Mouse (Mus musculus) cerebellum, postnatal 36 days (tissue): Measurements from ENCODE around the gene Cacna1e.

Experiments used
- DNase-seq, 2 experiments: peaks; one replicate each; pipeline ENCODE4 v3.0.0; 2021 to 2022; ENCODE audit warnings: mixed read lengths in 2 of 2

The Cacna1e gene

DNA sequence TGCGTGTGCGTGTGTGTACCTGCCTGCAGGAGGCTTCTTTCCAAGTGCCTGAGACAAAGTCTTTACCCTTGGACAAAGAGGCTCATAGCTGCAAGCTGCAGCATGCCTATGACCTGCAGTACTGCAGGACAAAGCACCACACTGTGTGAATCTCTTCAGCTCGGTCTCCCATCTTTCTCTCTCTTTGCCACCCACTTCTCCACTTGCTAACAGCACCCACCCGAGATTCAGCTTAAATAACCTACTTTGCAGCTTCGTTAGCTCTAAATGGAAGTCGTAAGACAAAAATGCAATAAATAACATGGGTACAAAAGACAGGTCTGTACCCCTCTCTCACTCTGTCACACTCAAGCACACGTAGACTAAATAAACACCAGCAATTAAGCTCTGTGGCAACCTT lies 268.5 kb downstream of the Cacna1e start:
- DNase-seq = no peak

- no peak for DNase-seq
Observed at GRCm38 (mm10) chr1:154608516-154608915, 275.8 kb downstream of the Cacna1e start.

DNA sequence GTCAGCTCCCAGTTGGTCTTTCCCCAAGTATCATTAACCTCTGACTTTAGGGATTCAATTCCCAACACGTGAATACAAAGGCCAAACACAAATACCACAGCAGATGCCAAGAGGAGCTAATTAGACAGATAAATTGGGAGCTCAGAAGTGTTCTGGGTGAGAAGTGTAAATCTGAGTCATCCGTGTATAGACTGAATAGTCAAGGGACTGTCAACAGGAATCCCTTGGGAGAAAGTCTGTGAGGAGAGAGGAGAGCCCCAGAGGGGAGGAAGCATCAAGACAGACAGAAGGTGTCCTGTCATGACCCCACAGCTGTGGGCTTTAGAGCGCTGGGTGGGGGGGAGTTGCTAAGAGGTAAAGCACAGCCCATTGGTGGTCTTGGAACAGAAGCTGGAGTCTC lies 276.9 kb downstream of the Cacna1e start:
- DNase-seq = no peak

DNA sequence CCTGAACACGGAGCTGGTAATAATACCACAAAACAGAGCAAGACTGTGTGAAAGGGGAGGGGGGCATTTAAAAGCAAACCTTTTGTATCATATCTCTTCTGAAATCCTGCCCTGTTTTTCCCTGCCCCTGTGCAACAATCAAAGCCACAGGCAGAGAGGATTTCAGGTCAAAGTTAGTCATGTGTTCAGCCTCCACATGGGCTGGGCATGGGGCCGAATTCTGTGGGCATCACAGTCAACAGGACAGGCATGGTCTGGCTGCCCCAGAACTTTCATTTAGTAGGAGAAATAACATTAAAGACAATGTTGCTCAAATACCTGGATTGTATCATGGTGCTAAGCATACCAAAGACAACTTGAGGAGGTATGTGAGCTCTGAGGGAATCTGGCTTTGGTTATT lies 278.7 kb downstream of the Cacna1e start:
- DNase-seq = peak; percentile 62 to 66

DNA sequence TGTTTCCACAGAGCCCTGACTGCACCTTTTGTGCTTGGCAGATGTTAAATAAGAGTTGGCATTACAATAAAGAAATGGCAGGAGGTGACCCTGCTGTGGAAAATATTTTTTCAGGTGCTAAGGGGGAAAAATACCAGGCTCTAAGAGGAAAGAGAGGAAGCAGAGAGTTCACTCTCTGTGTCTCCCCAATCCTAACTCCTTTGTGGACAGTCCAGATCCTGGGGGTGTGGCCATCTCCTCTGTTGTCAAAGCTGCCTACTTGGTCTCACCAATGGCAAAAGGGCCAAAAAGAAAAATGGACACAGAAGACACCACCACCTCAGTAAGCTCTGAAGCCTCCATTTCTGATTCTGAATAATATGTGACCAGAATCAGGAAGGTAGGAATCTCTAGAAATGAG lies 280.5 kb downstream of the Cacna1e start:
- DNase-seq = no peak

GRCm38 (mm10) chr1:154602531-154602930 lies 281.8 kb downstream of the Cacna1e start:
- DNase-seq = no peak

DNA sequence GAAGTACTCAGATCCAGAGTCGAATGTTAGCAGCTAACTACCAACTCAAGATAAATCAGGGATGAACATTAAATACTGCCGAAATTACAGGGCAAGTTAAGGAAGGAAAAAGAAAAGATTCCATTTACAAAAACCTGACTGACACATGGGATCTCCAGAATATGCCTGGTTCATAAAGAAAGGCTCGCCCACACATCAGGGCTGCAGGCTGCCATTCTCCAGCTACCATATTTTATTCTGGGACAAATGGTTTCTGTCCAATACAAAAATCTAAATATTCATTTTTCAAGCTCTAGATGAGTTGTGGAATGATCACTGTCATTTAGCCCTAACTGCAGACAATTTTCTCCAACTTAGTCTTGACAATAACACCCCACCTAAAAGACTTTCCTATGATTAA lies 301.8 kb downstream of the Cacna1e start:
- no peak for DNase-seq

DNA sequence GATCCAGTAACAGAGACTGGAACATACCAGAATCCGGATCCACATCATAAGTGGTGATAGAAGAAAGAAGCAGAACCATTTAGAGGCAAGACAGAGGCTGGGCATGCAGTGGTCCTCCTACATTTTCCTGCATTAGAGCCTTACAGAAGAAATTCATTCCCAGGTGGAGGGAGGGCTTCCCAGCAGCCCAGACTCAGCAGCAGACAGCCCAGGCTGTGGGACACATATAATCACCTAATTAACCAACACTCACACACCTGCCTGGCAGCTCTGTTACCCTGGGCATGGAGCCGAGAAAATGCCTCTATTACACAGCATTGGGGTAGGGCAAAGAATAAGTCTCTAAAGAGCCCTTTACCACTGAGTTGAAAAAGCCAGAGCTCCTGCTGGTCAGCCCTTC lies 304.4 kb downstream of the Cacna1e start:
- DNase-seq = no peak

GRCm38 (mm10) chr1:154578748-154579147 lies 305.6 kb downstream of the Cacna1e start:
- no peak for DNase-seq

GRCm38 (mm10) chr1:154576418-154576817 lies 307.9 kb downstream of the Cacna1e start:
- DNase-seq = no peak

DNA sequence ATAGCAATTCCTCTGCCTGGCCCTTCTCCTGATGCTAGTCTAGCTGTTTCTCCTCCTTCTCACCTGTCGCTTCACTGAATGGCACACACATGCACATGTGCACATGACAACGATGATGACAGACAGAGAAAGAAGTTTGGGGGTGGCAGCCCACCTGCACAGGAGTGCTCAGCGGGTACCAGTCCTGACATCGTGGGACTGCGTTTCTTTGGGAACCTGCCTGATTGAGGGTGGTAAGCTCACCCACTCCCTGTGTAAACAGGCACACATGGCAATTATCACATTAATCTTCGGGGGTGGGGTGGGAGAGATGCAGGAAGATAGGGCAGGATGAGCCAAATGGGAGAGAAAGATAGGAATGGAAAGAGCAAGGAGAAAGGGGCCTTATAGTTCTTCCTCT lies 318.3 kb downstream of the Cacna1e start:
- DNase-seq = no peak

- DNase-seq = no peak
Observed at GRCm38 (mm10) chr1:154555811-154556210, 328.5 kb downstream of the Cacna1e start.

GRCm38 (mm10) chr1:154553132-154553531 lies 331.2 kb downstream of the Cacna1e start:
- no peak for DNase-seq

DNA sequence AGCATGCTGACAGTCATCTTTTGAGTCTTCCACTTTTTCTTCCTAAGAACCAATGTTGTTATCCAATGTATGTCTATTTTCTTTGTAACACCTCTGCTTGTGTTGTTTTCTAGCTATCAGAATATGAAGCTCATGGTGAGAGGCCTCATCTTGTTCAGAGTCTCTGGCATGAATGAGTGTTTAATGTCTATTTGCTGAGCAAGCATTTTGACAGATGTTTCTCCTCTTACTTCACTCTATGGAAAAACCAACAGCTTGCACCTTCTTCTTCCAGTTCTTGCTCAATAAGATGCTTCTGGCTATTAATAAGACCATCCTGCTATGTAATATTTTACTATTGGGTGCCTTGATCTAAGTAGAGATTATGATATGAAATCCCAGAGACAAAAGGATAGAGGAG lies 346.9 kb downstream of the Cacna1e start:
- DNase-seq = no peak

GRCm38 (mm10) chr1:154536763-154537162 lies 347.5 kb downstream of the Cacna1e start:
- no peak for DNase-seq

DNA sequence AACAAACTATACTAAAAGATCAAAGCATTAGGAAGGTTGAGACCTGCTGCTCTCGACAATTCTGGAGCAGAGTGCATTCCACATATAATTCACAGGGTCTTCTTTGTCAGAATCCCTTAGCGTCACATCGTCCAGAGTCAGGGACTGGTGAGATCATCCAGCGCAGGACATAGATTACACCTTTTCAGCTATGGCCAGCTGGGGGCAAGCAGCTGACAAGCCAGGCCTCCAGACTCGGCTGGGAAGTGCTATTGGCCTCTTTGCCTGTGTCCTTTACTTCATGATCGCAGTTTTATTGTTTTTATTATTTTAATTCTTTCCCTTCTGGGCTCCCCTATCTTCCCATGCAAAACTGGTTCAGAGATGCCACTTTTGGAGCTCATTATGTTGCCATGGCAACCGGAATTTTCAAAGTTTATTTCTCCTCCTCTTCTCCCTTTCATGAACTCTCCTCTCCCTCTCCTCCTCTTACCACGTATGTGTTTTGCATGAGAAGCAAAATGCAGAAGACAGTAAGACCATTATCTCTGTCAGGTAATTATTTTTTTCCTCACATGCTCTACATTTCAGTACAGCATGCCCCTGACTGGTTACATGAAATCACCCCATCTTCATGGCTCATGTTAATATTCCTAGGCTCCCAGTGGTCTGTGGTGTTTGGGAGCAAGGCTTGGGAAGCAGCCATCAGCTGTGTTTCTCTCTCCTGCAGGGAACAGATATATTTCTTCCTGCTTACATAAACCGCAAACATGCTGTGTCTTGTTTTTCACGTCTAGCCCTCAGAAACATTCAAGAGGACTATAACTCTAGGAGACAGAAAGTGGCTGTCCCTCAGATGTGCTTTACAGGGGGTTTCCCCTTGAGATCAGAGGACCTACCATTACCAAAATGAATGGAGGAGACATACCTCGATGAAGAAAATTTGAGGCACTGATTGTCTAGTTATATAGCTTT lies 351.0 kb downstream of the Cacna1e start:
- DNase-seq = no peak

DNA sequence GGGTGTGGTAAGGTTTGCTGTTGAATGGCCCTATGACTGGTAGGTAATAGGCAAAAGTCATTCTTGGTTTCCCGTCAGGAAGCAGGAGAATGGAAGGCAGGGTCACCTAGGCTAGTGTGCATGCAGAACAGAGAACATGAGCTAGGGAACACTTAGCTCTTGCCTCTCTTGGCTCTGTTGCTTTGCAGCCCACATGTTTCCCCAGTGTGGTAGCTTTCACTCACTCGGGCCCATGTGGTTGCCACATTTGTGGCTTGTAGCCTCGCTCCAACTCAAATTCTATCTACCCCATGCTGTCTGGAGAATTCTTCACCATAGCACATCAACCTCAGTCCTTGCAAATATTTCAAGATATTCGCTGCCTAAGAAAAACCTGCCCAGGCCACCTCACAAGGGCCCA lies 354.6 kb downstream of the Cacna1e start:
- DNase-seq = no peak

DNA sequence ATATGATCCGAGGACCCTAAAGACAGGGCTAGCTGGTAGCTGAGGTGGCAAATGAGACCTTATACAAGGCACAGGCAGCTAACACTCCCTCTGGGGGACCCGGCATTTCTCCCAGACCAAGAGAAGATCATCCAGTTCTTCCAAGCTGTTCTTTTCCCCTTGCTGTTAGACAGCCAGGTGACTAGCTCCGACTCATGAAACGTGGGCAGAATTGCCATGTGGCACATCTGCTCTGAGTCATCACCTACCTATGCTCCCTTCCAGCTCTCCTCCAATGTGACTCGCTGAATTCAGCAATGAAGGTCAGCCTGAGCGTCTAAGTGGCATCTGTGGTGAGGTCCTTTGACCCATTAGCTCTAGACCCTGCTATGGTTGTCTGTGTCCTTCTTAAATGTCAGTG lies 355.5 kb downstream of the Cacna1e start:
- DNase-seq = no peak

DNA sequence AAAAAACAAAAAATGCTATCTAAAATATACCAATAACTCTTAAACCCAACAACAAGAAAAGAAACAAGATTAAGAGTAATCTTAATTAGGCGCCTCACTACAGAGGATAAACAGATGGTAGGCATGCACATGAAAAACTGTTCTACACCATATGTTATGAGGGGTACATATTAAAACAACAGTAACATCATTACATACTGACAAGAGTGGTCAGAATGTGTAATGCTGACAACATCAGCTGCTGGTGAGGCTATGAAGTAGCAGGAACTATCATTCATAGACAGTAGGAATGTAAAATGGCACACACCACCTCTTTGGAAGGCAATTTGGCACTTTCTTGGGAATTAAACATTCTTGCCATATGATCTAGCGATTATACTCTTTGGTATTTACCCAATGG lies 363.6 kb downstream of the Cacna1e start:
- no peak for DNase-seq

DNA sequence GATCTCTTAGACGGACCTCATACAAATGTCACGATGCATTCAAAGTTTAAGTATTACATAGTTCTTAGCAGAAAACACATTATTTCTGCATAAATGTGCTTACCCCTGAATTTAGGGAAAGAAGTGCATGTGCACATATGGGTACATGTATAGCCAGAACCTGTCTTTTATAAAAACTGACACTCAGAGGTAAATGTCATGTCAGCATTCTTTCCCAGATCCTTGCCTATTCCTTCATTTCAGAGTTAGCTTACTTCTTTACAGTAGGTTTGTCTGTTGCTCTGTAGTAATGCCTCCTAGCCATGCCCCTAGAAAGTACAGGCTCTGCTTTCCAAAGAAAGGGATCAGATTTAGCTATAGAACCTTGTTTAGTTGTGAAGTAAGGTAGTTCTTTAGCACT lies 369.0 kb downstream of the Cacna1e start:
- DNase-seq = no peak

GRCm38 (mm10) chr1:154511736-154512135 lies 372.6 kb downstream of the Cacna1e start:
- DNase-seq = no peak

DNA sequence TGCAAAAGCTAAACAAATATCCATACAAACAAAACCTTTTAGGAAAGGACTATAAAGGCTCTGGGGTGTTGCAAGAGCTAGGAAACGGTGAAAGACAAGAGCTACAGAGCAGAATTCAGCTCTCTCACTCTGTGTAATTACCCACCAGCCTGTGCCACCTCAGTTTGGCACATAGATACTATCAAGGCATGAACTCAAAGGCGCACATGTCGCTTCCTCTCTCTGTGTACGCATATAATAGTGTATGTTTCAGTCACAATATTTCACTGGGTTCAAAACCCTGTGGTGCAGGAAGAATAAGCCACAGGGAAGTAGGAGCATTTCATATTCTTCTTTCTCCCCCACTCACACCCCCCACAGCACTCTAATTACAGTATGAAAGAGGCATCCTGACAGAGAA lies 380.3 kb downstream of the Cacna1e start:
- DNase-seq = no peak

GRCm38 (mm10) chr1:154500869-154501268 lies 383.4 kb downstream of the Cacna1e start:
- no peak for DNase-seq

DNA sequence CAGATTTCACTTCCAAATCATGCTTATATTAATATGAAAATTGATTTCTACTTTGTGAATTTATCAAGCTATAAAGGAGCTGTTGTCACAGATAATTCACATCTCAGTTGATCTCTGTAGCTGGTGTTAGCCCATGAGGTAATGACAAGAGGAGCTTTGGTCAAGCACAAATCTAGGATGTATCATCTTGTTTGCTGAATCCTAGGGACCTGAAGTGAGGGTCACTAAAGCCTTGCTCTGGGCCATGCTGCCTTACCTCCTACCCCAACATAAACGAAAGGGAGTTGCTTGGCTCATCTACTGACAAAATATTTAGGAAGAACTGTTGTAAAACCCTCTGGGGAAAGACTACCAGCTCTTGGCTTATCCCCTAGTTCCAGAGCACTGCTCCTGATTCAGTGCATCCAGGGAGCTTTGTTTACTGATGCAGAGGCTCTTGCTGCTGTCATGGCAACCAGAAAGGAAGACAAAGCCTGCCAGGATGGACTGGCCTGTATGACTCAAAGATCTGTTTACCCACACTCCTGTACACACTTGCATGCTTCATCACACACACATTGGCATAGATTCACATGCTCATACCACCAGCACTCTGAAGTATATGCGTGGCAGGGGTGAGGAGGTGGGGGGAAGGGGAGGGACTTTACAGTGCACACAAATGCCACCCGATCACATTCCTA lies 384.0 kb downstream of the Cacna1e start:
- peak; percentile 14 to 39 for DNase-seq
